Mouse (Mus musculus) right cerebral cortex, postnatal 36 days (tissue): ENCODE data around the gene Gm20870.
"Not testable (repeated sequence)": the region's sequence is repeated elsewhere in the genome, so short reads cannot be mapped to it uniquely, and the experiment has no call there.

Source experiments
- DNase-seq, 2 experiments: peaks; one replicate each; pipeline ENCODE4 v3.0.0; 2022; ENCODE audit warnings: low spot score in 2 of 2, mixed read lengths in 1 of 2

The Gm20870 gene

GRCm38 (mm10) chrY:71691743-71692142, at the start of gene Gm20870:
TSS of gene Gm20870 (plus strand) at chrY:71692043.
- not testable (repeated sequence) for DNase-seq
